Mouse (Mus musculus): ENCODE data around the gene Olfr479.
"Not testable (repeated sequence)": the region's sequence is repeated elsewhere in the genome, so short reads cannot be mapped to it uniquely, and the experiment has no call there.

Gene Olfr479

DNA sequence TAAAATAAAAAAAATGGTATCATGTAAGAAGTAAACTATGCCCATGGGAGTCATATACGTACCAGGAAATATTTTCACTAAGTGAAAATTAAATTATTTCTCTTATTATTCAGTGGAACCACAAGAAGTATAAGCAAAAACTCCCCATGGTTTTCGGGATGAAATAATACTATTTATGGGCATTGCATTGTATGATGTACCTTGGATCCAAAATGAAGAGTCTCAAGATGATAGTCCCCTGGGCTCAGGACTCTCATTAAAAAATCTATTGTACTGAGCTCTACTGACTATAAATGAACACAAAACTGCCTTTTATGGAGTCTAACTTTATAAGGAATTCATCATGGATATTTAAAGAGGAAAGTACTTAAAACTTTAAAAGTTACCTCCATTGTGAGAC, at the start of gene Olfr479:
Olfr479 (plus strand) TSS at position 301 of the 400 bp plus-strand sequence.
- no peak for DNase-seq (ENCODE audit: low spot score)

DNA sequence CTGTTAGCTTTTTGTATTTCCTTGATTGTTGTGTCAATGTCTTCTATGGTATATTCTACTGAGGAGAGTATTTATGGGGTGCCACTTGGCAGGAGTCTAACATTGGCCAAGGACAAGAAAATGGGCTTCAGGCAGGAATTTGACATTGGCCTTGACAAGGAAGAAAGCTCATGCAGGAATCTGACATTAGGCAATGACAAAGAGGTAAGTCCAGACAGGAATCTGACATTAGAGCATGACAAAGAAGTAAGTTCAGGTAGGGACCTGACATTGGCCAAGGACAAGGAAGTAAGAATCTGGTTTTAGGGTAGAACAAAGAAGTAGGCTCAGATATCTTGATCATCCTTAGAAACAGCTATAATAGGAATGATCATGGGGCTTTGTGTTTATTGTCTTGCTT, 36.2 kb upstream of the Olfr479 start:
- not testable (repeated sequence) for DNase-seq (ENCODE audit: low spot score)

DNA sequence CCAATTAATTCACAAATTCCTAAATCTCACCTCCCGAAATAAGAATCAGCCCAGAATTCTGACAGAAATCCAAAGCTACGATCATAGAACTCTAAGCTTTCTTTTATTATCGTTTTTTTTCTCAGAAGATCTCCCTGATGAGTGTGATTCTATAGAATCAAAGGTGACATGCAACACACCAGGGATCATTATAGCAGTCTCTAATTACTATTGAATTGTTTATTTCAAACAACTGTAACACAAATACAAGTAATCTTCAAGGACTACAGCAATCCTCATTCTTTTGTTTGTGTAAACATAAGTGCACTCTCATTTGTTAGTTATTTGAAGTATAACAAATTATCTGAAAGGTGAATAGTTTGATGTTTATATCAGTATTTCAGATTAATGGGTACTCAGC, 16.6 kb upstream of the Olfr479 start, which contains the start of gene Olfr478:
Olfr478 (minus strand) TSS at position 101 of the 400 bp plus-strand sequence.
- DNase-seq (ENCODE audit: low spot score): no peak

DNA sequence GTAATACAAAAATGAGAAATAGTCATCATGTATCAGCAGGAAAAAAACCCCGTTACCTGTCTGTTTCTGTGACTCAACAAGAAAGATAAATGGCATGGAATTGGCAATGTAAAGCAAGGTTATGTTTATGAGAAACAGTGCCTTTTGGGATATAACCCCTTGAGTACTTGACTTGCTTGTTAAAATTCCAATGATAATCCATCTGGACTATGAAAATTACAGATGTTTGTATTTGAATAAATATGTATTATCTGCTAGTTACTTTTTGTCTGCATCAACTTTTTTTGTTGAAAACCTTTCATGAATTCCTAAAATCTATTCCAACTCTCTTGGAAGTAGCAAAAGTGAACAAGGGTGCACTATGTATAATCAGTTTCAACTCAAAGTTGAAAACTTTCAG, 16.8 kb downstream of the Olfr479 start, which contains the start of gene Olfr480:
Olfr480 (minus strand) TSS at position 101 of the 400 bp plus-strand sequence.
- DNase-seq (ENCODE audit: low spot score): no peak

DNA sequence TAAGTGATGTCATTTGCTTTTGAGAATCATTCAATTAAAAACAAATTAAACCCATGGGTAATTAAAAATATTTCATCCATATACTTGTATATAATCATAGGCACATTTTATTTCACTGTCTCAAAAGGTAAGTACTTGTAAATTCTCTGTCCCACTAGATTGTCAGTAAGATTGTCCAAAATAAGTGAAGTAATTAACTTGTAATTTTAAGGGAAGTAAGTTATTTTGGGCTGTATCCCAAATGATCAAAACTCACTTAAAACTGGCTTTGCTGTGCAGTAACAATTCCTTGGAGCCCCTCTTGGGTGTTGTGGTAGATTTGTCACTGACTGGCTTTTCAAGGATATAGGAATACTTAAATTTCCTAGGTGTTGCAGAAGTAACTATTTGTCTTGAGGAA, 29.1 kb downstream of the Olfr479 start, which contains the start of gene Olfr481:
Olfr481 (plus strand) TSS at position 301 of the 400 bp plus-strand sequence.
- DNase-seq (ENCODE audit: low spot score): no peak

DNA sequence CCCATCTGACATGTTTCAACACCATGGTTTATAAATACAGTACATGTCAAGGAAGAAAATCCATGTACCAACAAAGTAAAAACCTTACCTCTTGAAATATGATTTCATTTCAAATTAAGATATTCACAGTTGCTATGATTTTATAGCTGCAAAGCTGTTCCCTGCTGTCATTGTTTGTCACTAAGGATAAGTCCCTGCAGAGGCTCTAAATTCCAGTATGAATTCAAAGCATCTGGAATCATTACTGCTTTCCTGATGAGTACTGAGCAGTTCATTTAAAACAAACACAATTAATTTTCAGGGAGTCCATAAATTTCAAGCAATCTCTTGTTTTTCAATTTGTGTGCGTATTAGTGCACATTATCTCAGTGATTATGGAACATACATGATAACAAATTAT, 47.0 kb downstream of the Olfr479 start, which contains the start of gene Olfr482:
Olfr482 (minus strand) TSS at position 101 of the 400 bp plus-strand sequence.
- no peak for DNase-seq (ENCODE audit: low spot score)

DNA sequence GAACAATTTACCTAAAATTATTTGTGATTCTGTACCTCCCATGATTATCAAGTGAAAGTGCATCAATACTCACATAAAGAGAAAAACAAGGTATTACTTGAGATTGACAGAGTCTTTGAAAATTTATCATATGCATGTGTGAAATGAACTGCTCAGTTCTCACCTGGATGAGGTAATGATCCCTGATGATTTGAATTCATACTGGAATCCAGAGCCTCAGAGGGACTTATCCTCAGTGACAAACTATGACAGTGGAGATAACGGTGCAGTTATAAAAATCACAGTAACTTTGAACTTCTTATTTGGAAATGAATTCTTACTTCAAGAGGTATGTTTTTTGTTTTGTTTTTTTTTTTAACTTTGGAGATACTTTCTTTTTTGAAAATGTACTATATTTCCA, 50.1 kb downstream of the Olfr479 start, which contains the start of gene Olfr483:
Olfr483 (plus strand) TSS at position 301 of the 400 bp plus-strand sequence.
- no peak for DNase-seq (ENCODE audit: low spot score)
